Mouse (Mus musculus) neural tube, embryonic 10.5 days (tissue): ENCODE results near the gene Rtf1.
"Not testable (repeated sequence)": the region's sequence is repeated elsewhere in the genome, so short reads cannot be mapped to it uniquely, and the experiment has no call there.

Source experiments
- DNase-seq: peaks from one replicate; pipeline ENCODE4 v3.0.0-alpha.2; 2017; ENCODE audit warnings: low spot score; ENCODE audit errors: extremely low spot score

Rtf1 gene

GRCm38 (mm10) chr2:119674525-119675214, at the start of gene Rtf1:
Gene Rtf1, plus strand, starts transcription at chr2:119675068.
- peak; percentile 97 for DNase-seq

- no peak for DNase-seq
Measured at GRCm38 (mm10) chr2:119636781-119637180, 38.1 kb upstream of the Rtf1 start.

- no peak for DNase-seq
Measured at GRCm38 (mm10) chr2:119641214-119641912, 33.5 kb upstream of the Rtf1 start.

- no peak for DNase-seq
Measured at GRCm38 (mm10) chr2:119644254-119644653, 30.6 kb upstream of the Rtf1 start.

GRCm38 (mm10) chr2:119662220-119663182, 12.4 kb upstream of the Rtf1 start, which contains the start of gene Ndufaf1:
Gene Ndufaf1, minus strand, starts transcription at chr2:119662827.
- DNase-seq: peak; percentile 77

- DNase-seq: not testable (repeated sequence)
Measured at GRCm38 (mm10) chr2:119665744-119666143, 9.1 kb upstream of the Rtf1 start.

- DNase-seq: peak; percentile 17
Measured at GRCm38 (mm10) chr2:119669010-119669409, 5.9 kb upstream of the Rtf1 start.

- DNase-seq: no peak
Measured at GRCm38 (mm10) chr2:119675215-119675784, 432 bp downstream of the Rtf1 start.

- DNase-seq: no peak
Measured at GRCm38 (mm10) chr2:119675831-119676230, 963 bp downstream of the Rtf1 start.

- DNase-seq: no peak
Measured at GRCm38 (mm10) chr2:119683706-119684105, 8.8 kb downstream of the Rtf1 start.

GRCm38 (mm10) chr2:119692003-119692701, 17.3 kb downstream of the Rtf1 start:
- DNase-seq: no peak

GRCm38 (mm10) chr2:119694826-119695225, 20.0 kb downstream of the Rtf1 start:
- no peak for DNase-seq

- DNase-seq: no peak
Measured at GRCm38 (mm10) chr2:119696111-119696510, 21.2 kb downstream of the Rtf1 start.

- no peak for DNase-seq
Measured at GRCm38 (mm10) chr2:119698472-119698871, 23.6 kb downstream of the Rtf1 start.

GRCm38 (mm10) chr2:119699962-119700361, 25.1 kb downstream of the Rtf1 start:
- no peak for DNase-seq

- DNase-seq: no peak
Measured at GRCm38 (mm10) chr2:119703171-119703570, 28.3 kb downstream of the Rtf1 start.

- DNase-seq: no peak
Measured at GRCm38 (mm10) chr2:119707676-119708075, 32.8 kb downstream of the Rtf1 start.

GRCm38 (mm10) chr2:119710011-119710410, 35.1 kb downstream of the Rtf1 start:
- no peak for DNase-seq

- not testable (repeated sequence) for DNase-seq
Measured at GRCm38 (mm10) chr2:119715868-119716267, 41.0 kb downstream of the Rtf1 start.

GRCm38 (mm10) chr2:119721070-119721469, 46.2 kb downstream of the Rtf1 start:
- DNase-seq: no peak
